Mouse (Mus musculus) macrophage (primary cell): ENCODE results near the gene Emid1. TPM values are rescaled to one million over a fixed set of nuclear protein-coding genes. Genes with fewer than 3 reads are reported as not detected.
"Not testable (repeated sequence)": the region's sequence is repeated elsewhere in the genome, so short reads cannot be mapped to it uniquely, and the experiment has no call there.

Experiments
- H3K27ac ChIP-seq: fragments of 350-480 bp; formaldehyde crosslinking; 2 replicates; pipeline ENCODE4 v1.9.0; 2021
- H3K36me3 ChIP-seq: fragments of 350-480 bp; formaldehyde crosslinking; 2 replicates; pipeline ENCODE4 v1.9.0; 2021; ENCODE audit errors: inconsistent target
- H3K4me3 ChIP-seq: fragments of 350-480 bp; formaldehyde crosslinking; 2 replicates; pipeline ENCODE4 v1.9.0; 2021; ENCODE audit errors: inconsistent target
- H3K79me2 ChIP-seq: fragments of 350-480 bp; formaldehyde crosslinking; 2 replicates; pipeline ENCODE4 v1.9.0; 2021; ENCODE audit errors: inconsistent target
- WGBS: methylation state at CpG from one replicate; pipeline ENCODE4 v1.1.7; 2026; ENCODE audit warnings: inconsistent platforms; ENCODE audit not compliant: missing documents; 5-methylcytosine and 5-hydroxymethylcytosine counted together
- polyA plus RNA-seq: library from polyadenylated mRNA; stranded (reverse); fragments of 250-400 nt; gene quantifications from 3 replicates; pipeline ENCODE4 v1.2.4, GENCODE M21; 2018; ENCODE audit warnings: inconsistent platforms

Gene Emid1
- polyA plus RNA-seq, 1 experiment from 2014 or later: 0.57 TPM

DNA sequence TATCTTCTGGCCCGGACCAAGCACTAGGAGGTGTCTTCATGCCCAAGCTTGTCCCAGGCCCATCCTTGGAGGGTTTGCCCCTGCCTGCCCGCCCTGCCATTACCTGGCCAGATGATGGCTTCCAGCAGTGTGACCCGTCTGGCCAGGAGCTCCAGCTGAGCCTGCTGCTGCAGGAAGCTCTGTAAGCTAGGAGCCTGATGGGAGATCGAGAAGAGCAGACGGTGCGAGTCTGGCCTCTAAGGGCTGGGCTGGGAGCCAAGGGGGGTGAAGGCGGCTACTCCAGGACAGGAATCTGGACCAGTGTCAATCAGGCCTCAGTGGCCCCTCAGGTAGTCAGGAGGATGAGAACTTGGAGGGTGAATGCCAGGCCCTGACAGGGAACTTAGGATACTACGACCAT is 42.6 kb downstream of the Emid1 start:
- Histone ChIP-seq H3K36me3 (peaks cover 6% of the 10 kb centered on the region; the same call in 1 of the 2 replicates), H3K27ac (no peak overlapping the region), H3K4me3 (no peak overlapping the region), H3K79me2 (no peaks in the 10 kb centered on the region)
- 96% methylated on average over 8 of the region's 8 CpGs for WGBS

DNA sequence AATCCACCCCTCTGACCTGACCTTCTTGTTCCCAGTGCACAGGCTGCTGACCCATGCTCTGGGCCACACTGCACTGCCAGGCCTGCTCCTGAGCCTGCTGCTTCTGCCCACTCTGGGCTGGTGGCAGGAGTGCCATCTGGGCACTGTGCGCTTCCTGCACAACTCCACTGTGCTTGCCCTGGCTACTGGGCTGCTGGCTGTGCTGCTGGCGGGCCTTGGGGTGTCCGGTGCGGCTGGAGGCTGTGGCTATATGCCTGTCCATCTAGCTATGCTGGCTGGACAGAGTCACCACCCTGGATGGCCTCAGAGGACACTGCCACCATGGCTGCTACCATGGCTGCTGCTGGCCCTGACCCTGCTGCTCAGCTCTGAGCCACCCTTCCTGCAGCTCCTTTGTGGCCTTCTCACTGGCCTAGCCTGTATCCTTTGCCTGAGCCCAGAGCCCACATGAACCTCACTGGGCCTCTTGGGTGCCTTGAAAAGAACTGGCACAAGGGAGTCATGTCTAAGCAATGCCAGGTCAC is 48.0 kb downstream of the Emid1 start:
- Histone ChIP-seq H3K27ac (no peak overlapping the region), H3K4me3 (no peak overlapping the region), H3K36me3 (peaks cover 6% of the 10 kb centered on the region; the same call in 1 of the 2 replicates), H3K79me2 (peaks cover 4% of the 10 kb centered on the region; the same call in 1 of the 2 replicates)
- 100% methylated on average over 4 of the region's 4 CpGs for WGBS

- WGBS: 88% methylated on average over 7 of the region's 7 CpGs
- no peak overlapping the region for H3K4me3 ChIP-seq
- peaks cover 19% of the 10 kb centered on the region for H3K79me2 ChIP-seq
- H3K27ac ChIP-seq: no peak overlapping the region
- H3K36me3 ChIP-seq: peaks cover 6% of the 10 kb centered on the region; the same call in 1 of the 2 replicates
Measured at GRCm38 (mm10) chr11:5102384-5102783, 49.7 kb downstream of the Emid1 start.

GRCm38 (mm10) chr11:5101641-5102040 is 50.4 kb downstream of the Emid1 start:
- WGBS: 95% methylated on average over 6 of the region's 6 CpGs
- Histone ChIP-seq H3K4me3 (no peak overlapping the region), H3K27ac (no peak overlapping the region), H3K79me2 (peaks cover 26% of the 10 kb centered on the region), H3K36me3 (peaks cover 6% of the 10 kb centered on the region; the same call in 1 of the 2 replicates)

GRCm38 (mm10) chr11:5100801-5101200 is 51.3 kb downstream of the Emid1 start:
- Histone ChIP-seq H3K27ac (no peak overlapping the region), H3K4me3 (no peak overlapping the region), H3K36me3 (peaks cover 6% of the 10 kb centered on the region; the same call in 1 of the 2 replicates), H3K79me2 (peaks cover 35% of the 10 kb centered on the region)
- WGBS: 91% methylated on average over 5 of the region's 5 CpGs

DNA sequence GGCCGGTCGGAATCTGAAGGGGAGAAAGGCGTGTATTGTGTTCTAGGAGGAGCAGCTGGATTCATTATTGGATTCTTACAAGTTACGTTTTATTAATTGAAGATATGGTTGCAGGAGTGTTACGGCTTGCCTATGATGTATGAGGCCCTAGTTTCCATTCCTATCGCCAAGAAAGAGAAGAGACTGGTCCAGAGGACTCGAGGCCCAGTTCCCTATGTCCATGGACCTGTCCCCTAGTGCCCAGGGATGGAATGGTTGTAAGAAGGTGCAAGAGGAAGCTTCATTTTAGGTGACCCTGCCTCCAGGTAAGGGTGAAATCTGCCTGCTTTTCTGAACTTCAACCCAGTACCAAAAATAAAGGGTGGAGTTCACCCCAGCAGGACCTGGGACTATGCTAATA is 51.8 kb downstream of the Emid1 start:
- peak overlapping the region; percentile 55 for H3K4me3 ChIP-seq
- WGBS: 6% methylated on average over 7 of the region's 7 CpGs
- H3K27ac ChIP-seq: peak overlapping the region; percentile 99
- peaks cover 6% of the 10 kb centered on the region; the same call in 1 of the 2 replicates for H3K36me3 ChIP-seq
- H3K79me2 ChIP-seq: peaks cover 40% of the 10 kb centered on the region

DNA sequence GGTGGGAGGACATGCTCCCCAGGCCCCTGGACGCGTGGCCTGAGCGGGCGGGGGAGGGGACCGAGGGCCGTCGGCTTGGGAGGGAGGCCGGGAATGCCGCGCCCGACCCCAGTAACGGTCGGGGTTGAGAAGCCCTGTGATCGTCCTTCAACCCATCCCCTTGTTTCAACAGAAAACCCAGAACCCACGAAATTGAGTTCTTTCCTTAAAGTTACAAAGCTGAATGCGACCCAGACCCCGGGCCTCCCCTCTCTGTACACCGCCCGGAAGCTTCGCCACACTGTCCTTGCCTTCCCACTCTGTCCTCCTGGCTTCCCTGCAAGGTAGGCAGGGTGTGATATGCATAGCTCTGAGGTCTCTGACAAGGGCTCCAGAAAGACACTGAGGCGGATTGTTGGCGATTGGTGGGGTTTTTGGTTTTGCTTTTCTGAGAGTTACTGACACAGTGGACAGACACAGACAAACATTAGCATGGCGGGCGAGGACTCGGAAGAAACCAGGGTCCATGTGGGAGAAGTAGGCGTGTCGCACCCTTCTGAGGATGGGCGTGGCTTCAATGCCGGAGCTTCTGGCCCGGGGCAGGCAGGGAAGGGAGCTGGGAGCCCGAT is 52.4 kb downstream of the Emid1 start:
- Histone ChIP-seq H3K79me2 (peaks cover 46% of the 10 kb centered on the region), H3K4me3 (peak overlapping the region; percentile 55), H3K36me3 (peaks cover under 1% of the 10 kb centered on the region; the same call in 1 of the 2 replicates), H3K27ac (peak overlapping the region; percentile 99)
- WGBS: 1% methylated on average over 28 of the region's 31 CpGs

GRCm38 (mm10) chr11:5098736-5099542 is 53.1 kb downstream of the Emid1 start, which contains the start of the genes Rhbdd3 and Ewsr1:
Rhbdd3 (plus strand) TSS chr11:5098926.
Ewsr1 (minus strand) TSS chr11:5099266.
- no peaks in the 10 kb centered on the region; the same call in 1 of the 2 replicates for H3K36me3 ChIP-seq
- under 1% methylated on average over 81 of the region's 92 CpGs for WGBS

GRCm38 (mm10) chr11:5098035-5098735 is 53.9 kb downstream of the Emid1 start:
- peaks cover 5% of the 10 kb centered on the region; the same call in 1 of the 2 replicates for H3K36me3 ChIP-seq
- WGBS: 3% methylated on average over 36 of the region's 44 CpGs
- peak overlapping the region; percentile 99 for H3K27ac ChIP-seq
- H3K79me2 ChIP-seq: peaks cover 61% of the 10 kb centered on the region
- H3K4me3 ChIP-seq: peak overlapping the region; percentile 84

More at GRCm38 (mm10) chr11:5098736-5099542, 53.1 kb downstream of the Emid1 start, which contains the start of the genes Rhbdd3 and Ewsr1:
- Histone ChIP-seq H3K4me3 (peak within 1 kb of the TSS; percentile 84), H3K79me2 (peaks cover 54% of the 10 kb centered on the region), H3K27ac (peak within 1 kb of the TSS; percentile 99)

DNA sequence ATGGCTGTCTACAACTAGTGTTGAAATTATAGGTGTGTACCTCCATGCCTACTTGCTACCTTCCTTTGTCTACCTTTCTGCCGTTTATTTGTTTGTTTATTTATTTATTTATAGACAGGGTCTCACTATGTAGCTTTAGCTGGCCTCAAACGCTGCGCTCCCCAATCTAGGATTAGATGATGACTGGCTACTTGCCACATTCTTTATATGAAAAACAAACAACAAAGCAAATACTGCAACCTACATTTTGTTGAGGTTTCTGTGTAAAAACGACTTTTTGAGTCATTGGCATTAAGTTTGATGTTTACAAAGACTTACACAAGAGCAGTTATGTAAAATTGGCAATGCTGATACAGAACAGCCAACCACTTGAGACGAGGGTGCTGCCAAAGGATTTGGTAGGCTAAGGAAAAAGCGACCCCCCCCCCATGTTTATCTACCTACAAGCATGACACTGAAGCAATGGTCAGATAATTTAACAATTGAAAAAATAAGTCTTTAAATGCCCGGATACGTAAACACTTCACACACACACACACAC is 55.5 kb downstream of the Emid1 start:
- Histone ChIP-seq H3K36me3 (peaks cover 21% of the 10 kb centered on the region), H3K27ac (no peak overlapping the region), H3K79me2 (peaks cover 77% of the 10 kb centered on the region), H3K4me3 (peak overlapping the region; percentile 84; the same call in 1 of the 2 replicates)
- WGBS: 51% methylated on average over 7 of the region's 8 CpGs

- 76% methylated on average over 5 of the region's 5 CpGs for WGBS
- Histone ChIP-seq H3K36me3 (peaks cover 27% of the 10 kb centered on the region), H3K27ac (no peak overlapping the region), H3K79me2 (peaks cover 84% of the 10 kb centered on the region), H3K4me3 (no peak overlapping the region)
Measured at GRCm38 (mm10) chr11:5095877-5096276, 56.2 kb downstream of the Emid1 start.

DNA sequence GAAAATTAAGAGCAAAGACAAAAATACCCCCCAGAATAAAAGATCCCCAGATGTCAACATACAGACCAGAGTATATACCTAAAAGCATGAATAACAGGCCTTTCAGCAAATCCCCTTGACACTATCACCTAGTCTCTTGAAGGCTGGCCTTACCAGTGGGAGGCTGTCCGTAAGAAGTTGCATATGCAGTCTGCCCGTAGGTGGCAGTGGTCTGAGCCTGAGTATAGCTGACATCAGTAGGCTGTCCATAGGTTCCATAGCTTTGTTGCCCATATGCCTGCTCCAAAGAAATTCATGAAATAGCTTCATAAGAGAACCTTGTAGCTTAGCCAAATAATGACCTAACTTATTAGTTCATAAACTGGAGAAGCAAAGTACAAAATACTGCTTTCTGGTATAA is 60.4 kb downstream of the Emid1 start:
- Histone ChIP-seq H3K36me3 (peaks cover 67% of the 10 kb centered on the region), H3K4me3 (no peak overlapping the region), H3K27ac (no peak overlapping the region), H3K79me2 (peaks cover 100% of the 10 kb centered on the region)
- WGBS: 46% methylated on average over 2 of the region's 2 CpGs

GRCm38 (mm10) chr11:5089147-5089546 is 62.9 kb downstream of the Emid1 start:
- WGBS: 100% methylated on average over 1 of the region's 1 CpGs
- peaks cover 100% of the 10 kb centered on the region for H3K79me2 ChIP-seq
- H3K27ac ChIP-seq: no peak overlapping the region
- H3K36me3 ChIP-seq: peaks cover 93% of the 10 kb centered on the region
- no peak overlapping the region for H3K4me3 ChIP-seq

DNA sequence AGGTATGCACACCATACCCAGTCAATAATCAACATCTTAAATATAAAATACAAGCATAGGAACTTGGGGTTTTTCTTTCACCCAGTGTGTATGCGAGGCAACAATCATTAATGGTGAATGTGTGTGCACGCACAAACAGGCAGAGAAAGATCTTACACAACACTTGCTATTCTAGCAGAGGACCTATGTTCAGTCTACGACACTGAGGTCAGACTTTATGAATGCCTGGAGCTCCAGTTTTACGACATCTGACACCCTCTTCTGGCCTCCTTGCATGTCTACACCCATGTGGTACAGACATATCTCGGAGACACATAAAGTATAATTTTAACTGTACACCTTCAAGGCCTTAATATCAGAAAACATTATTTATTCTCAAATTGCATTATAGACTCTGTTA is 75.2 kb downstream of the Emid1 start:
- H3K79me2 ChIP-seq: peaks cover 72% of the 10 kb centered on the region
- not testable (repeated sequence) for H3K4me3 ChIP-seq, H3K27ac ChIP-seq
- H3K36me3 ChIP-seq: peaks cover 63% of the 10 kb centered on the region
- 90% methylated on average over 2 of the region's 5 CpGs for WGBS
